Mouse (Mus musculus): Measurements from ENCODE around the gene Sppl3. TPM values are rescaled to one million over a fixed set of nuclear protein-coding genes. Genes with fewer than 3 reads are reported as not detected.

Gene Sppl3
- polyA plus RNA-seq, 1 experiment, result 66.4 TPM

DNA sequence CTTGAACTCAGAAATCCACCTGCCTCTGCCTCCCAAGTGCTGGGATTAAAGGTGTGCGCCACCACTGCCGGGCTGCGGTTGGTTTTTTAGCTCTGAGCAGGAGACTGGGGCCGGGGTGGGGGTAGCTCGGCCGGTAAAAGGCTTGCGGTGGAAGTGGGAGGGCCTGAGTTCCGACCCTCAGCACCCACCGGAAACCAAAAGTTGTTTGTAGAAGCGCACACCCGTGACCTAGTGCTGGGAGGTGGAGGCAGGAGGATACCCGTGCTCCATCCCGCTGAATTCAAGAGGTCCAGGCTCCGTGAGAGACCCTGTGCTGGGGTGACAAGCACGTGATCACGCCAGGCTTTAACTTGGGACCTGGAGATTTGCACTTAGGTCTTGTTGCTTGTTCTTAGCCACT lies 14.5 kb upstream of the Sppl3 start:
- TF ChIP-seq POLR2A (IDR thresholded peaks at IDR 0.05; ENCODE audit: extremely low read depth, insufficient read depth, low read length) (no peak), CTCF (IDR thresholded peaks at IDR 0.05; ENCODE audit: extremely low read depth, insufficient read depth, low read length) (no peak)
- Histone ChIP-seq H3K4me1 (ENCODE audit: control insufficient read depth, insufficient read depth, low read length) (no peaks in the 10 kb centered on the region), H3K4me3 (ENCODE audit: insufficient read depth, low read length) (no peak overlapping the region), H3K27ac (ENCODE audit: insufficient read depth, low read length) (no peak overlapping the region)

DNA sequence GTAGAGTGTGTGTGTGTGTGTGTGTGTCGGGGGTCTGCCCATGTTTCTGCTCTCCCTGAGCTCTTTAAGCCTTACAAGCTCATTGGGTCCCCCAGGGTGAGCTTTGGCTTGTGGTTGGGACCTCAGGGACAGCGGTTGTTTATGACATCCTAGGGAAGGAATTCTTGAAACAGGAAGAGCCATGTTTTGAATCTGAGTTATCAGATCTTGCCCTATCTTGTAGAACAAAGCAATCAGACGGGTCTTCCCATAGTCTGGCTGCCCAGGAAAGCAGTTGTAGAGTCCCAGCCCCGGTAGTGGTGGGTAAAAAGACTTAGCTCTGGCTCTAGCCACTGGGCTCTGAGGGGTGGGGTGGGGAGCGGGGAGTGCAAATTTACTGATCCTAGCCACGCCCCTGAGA lies 13.6 kb upstream of the Sppl3 start:
- no peak overlapping the region for H3K4me3 ChIP-seq (ENCODE audit: insufficient read depth, low read length)
- H3K4me1 ChIP-seq (ENCODE audit: control insufficient read depth, insufficient read depth, low read length), result no peaks in the 10 kb centered on the region
- TF ChIP-seq POLR2A (IDR thresholded peaks at IDR 0.05; ENCODE audit: extremely low read depth, insufficient read depth, low read length), result no peak
- TF ChIP-seq CTCF (IDR thresholded peaks at IDR 0.05; ENCODE audit: extremely low read depth, insufficient read depth, low read length), result no peak
- H3K27ac ChIP-seq (ENCODE audit: insufficient read depth, low read length), result no peak overlapping the region

DNA sequence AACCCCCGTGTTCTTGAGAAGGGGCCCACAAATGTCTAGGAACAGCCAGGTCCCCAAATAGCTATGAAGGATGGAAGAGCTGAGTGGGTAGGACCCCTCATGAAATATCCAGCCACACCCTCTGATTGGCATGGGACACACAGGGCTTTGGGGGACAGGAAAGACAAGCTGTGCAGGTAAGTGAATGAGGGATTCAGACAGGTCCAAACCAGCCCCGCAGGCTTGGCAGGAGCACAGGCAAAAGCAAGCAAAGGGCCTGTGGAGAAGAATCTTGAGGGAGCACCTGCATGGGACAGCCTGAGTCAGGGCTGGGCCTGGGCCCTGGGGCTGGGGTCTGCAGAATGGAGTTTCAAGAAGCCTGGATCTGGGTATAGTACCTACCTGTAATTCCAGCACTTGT lies 10.4 kb upstream of the Sppl3 start:
- no peak overlapping the region for H3K4me3 ChIP-seq (ENCODE audit: insufficient read depth, low read length)
- no peak overlapping the region for H3K27ac ChIP-seq (ENCODE audit: insufficient read depth, low read length)
- no peaks in the 10 kb centered on the region for H3K4me1 ChIP-seq (ENCODE audit: control insufficient read depth, insufficient read depth, low read length)
- TF ChIP-seq POLR2A (IDR thresholded peaks at IDR 0.05; ENCODE audit: extremely low read depth, insufficient read depth, low read length) (no peak), CTCF (IDR thresholded peaks at IDR 0.05; ENCODE audit: extremely low read depth, insufficient read depth, low read length) (no peak)

DNA sequence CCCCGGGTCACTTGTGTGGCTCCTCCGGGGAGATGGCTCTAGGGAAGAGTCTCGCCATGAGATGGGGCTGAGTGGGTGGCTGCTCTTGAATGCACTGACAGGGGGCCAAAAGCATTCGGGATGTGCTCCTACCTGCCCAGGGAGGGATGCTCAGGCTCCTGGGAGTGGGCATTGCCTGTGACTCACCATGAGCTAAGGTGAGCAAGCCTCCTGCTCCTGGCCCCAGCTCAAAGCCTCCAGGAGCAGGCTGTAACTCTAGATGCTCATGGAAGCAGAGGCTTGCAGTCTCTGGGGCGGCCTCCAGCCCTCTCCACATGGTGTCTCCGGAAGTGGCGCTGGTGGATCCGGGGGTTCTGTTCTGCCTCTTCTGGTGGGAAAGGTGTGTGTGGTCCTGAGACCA lies 9.5 kb upstream of the Sppl3 start:
- Histone ChIP-seq H3K4me1 (ENCODE audit: control insufficient read depth, insufficient read depth, low read length) (no peaks in the 10 kb centered on the region), H3K27ac (ENCODE audit: insufficient read depth, low read length) (no peak overlapping the region), H3K4me3 (ENCODE audit: insufficient read depth, low read length) (no peak overlapping the region)
- TF ChIP-seq POLR2A (IDR thresholded peaks at IDR 0.05; ENCODE audit: extremely low read depth, insufficient read depth, low read length), result no peak
- no peak for TF ChIP-seq CTCF (IDR thresholded peaks at IDR 0.05; ENCODE audit: extremely low read depth, insufficient read depth, low read length)

DNA sequence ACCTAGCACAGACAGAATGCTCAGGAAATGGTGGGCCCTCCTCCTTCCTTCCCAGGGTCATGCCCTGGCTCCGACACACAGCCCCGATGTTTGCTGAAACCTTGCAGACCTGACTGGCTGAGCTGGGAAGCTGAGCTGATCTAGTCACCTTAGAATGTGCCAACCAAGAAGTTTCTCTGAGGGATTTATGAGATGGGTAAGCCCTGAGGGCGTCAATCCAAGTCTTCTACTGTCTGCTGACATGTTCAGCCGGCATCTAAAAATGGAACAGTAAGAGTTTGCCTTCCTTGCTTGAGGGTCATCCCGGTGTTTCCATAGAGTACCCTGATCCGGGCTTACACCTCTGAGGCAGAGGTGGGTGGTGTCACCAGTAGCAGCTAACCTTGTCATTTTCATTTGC lies 8.2 kb upstream of the Sppl3 start:
- Histone ChIP-seq H3K27ac (ENCODE audit: insufficient read depth, low read length) (no peak overlapping the region), H3K4me1 (ENCODE audit: control insufficient read depth, insufficient read depth, low read length) (no peaks in the 10 kb centered on the region), H3K4me3 (ENCODE audit: insufficient read depth, low read length) (no peak overlapping the region)
- TF ChIP-seq CTCF (IDR thresholded peaks at IDR 0.05; ENCODE audit: extremely low read depth, insufficient read depth, low read length) (no peak), POLR2A (IDR thresholded peaks at IDR 0.05; ENCODE audit: extremely low read depth, insufficient read depth, low read length) (no peak)

DNA sequence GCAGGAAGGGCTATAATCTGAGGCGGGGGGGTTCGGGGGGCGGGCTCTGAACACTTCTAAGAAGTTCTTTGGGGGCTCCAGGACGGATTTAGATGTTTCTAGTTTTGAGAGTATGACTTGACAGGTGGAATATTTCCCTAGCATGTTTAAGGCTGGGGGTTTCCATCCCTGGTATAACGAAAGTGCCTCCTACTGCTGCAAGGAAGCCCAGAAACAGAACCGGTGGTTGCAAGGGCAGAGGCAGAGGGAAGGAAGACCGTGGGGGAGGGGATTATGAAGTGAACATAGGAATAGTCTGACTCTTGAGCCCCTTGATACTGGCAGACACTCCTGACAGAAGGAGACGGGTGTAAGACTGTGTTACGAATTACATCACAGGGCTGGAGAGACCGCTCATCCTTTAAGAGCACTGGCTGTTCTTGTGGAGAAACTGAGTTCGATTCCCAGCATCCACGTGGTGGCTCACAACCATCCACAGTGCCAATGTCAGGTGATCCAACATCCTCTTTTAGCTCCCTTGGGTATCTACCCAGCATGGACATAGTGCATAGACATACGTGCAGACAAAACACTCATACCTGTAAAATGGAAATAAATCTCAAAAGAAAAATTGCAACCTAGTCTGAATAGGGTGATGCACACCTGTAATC lies 7.6 kb upstream of the Sppl3 start:
- H3K4me3 ChIP-seq (ENCODE audit: insufficient read depth, low read length), result no peak overlapping the region
- no peak overlapping the region for H3K27ac ChIP-seq (ENCODE audit: insufficient read depth, low read length)
- no peak for TF ChIP-seq POLR2A (IDR thresholded peaks at IDR 0.05; ENCODE audit: extremely low read depth, insufficient read depth, low read length)
- no peak for TF ChIP-seq CTCF (IDR thresholded peaks at IDR 0.05; ENCODE audit: extremely low read depth, insufficient read depth, low read length)
- no peaks in the 10 kb centered on the region for H3K4me1 ChIP-seq (ENCODE audit: control insufficient read depth, insufficient read depth, low read length)

DNA sequence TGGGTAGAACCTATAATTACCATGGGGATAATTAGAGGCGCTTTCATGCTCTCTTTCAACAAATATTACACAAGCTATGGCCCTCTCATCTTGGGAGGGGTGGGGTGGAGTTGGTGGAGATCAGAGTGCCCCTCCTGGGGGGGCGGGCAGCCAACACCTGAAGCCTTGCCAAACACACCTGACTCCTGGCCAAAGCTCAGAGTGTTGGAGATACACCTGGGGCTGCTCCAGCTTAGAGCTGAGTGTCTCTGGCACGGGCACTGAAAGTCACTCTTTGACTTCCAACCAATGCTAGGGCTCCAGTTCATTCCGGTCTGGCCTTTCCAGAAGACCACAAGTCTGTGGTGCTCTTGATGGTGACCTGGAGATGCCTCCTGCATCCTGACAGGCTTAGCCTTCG lies 3.2 kb upstream of the Sppl3 start:
- no peak overlapping the region for H3K4me3 ChIP-seq (ENCODE audit: insufficient read depth, low read length)
- 0 out of 2 replicates have a peak, but pooled peaks cover 2% of the 10 kb centered on the region for H3K4me1 ChIP-seq (ENCODE audit: control insufficient read depth, insufficient read depth, low read length)
- TF ChIP-seq POLR2A (IDR thresholded peaks at IDR 0.05; ENCODE audit: extremely low read depth, insufficient read depth, low read length), result no peak
- no peak for TF ChIP-seq CTCF (IDR thresholded peaks at IDR 0.05; ENCODE audit: extremely low read depth, insufficient read depth, low read length)
- H3K27ac ChIP-seq (ENCODE audit: insufficient read depth, low read length), result no peak overlapping the region

DNA sequence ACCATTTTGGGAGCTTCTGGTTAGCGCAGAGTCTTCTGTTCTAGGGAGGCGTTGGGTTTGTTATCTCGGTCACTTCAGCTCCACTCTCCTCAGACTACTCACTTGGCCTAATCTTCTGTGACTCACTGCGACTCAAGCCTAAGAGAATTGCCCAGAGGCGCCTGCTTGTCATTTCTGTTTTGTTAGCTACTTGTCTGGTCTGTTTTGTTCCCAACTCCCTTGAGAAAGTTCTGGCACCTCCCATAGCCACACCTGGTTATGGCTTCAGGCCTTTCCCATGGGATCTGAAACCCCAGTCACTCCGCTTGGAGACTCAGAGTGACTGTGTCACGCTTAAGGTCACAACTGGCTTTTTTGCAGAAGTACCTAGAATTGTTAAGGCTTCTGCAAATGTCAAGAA lies 2.6 kb upstream of the Sppl3 start:
- H3K27ac ChIP-seq (ENCODE audit: insufficient read depth, low read length), result no peak overlapping the region
- 0 out of 2 replicates have a peak, but pooled peaks cover 7% of the 10 kb centered on the region for H3K4me1 ChIP-seq (ENCODE audit: control insufficient read depth, insufficient read depth, low read length)
- TF ChIP-seq POLR2A (IDR thresholded peaks at IDR 0.05; ENCODE audit: extremely low read depth, insufficient read depth, low read length) (no peak), CTCF (IDR thresholded peaks at IDR 0.05; ENCODE audit: extremely low read depth, insufficient read depth, low read length) (no peak)
- no peak overlapping the region for H3K4me3 ChIP-seq (ENCODE audit: insufficient read depth, low read length)

DNA sequence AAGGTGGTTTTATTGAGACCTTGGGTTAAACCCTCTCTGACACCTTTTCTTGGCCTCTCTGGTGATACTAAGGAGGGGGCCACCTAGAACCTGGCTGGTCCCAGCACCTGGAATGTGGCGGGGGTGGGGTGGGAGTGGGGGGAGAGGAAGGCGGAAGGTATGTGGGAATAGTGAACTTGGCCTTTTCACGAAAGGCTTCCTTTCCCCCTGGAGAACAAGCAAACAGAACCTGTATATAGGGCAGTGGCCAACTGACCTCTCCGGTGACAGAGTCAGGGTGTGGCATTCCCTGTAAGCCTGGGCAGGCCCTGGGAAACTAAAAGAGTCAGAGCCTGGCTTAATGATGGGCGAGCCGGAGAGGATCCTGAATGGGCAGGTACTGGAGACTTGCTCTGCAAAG lies 1.8 kb upstream of the Sppl3 start:
- H3K4me3 ChIP-seq (ENCODE audit: insufficient read depth, low read length), result no peak overlapping the region
- no peak for TF ChIP-seq CTCF (IDR thresholded peaks at IDR 0.05; ENCODE audit: extremely low read depth, insufficient read depth, low read length)
- no peak for TF ChIP-seq POLR2A (IDR thresholded peaks at IDR 0.05; ENCODE audit: extremely low read depth, insufficient read depth, low read length)
- H3K4me1 ChIP-seq (ENCODE audit: control insufficient read depth, insufficient read depth, low read length), result 0 out of 2 replicates have a peak, but pooled peaks cover 7% of the 10 kb centered on the region
- H3K27ac ChIP-seq (ENCODE audit: insufficient read depth, low read length), result no peak overlapping the region

DNA sequence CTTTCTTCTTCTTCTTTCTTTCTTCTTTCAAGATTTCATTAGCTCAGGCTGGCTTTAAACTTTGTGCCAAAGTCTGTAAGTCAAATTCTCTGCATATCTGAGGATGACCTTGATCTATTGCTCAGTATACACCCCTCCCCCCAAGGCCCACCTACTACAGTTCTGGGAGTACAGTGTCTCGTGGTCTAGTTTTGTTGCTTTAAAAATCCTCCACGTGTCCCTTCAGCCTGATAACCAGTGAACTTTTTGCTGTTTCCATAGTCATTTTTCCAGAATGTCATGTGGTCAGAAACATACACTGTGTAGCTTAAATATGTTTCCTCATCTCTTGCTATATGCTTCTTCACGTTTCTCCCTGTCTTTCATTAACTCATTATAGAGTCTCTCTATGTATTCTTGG lies 976 bp upstream of the Sppl3 start:
- Histone ChIP-seq H3K4me3 (ENCODE audit: insufficient read depth, low read length) (no peak overlapping the region; the same call in 1 of the 2 replicates), H3K4me1 (ENCODE audit: control insufficient read depth, insufficient read depth, low read length) (peaks cover 9% of the 10 kb centered on the region; the same call in 1 of the 2 replicates), H3K27ac (ENCODE audit: insufficient read depth, low read length) (no peak overlapping the region)
- no peak for TF ChIP-seq CTCF (IDR thresholded peaks at IDR 0.05; ENCODE audit: extremely low read depth, insufficient read depth, low read length)
- TF ChIP-seq POLR2A (IDR thresholded peaks at IDR 0.05; ENCODE audit: extremely low read depth, insufficient read depth, low read length), result no peak
